Mouse (Mus musculus): Measurements from ENCODE around the gene Cd33.

Cd33 gene

GRCm38 (mm10) chr7:43515076-43515475 lies 29.2 kb downstream of the Cd33 start:
- DNase-seq (ENCODE audit: low spot score in 2 of 2), result no peak

GRCm38 (mm10) chr7:43512519-43512918 lies 31.7 kb downstream of the Cd33 start:
- DNase-seq (ENCODE audit: low spot score in 2 of 2), result no peak

- no peak for DNase-seq (ENCODE audit: low spot score in 2 of 2)
Observed at GRCm38 (mm10) chr7:43511707-43512478, 32.3 kb downstream of the Cd33 start.

GRCm38 (mm10) chr7:43495343-43496021 lies 48.7 kb downstream of the Cd33 start:
- DNase-seq (ENCODE audit: low spot score in 2 of 2), result peak in 1 of 2 experiments; percentile 74

GRCm38 (mm10) chr7:43490861-43491260 lies 53.4 kb downstream of the Cd33 start:
- no peak for DNase-seq (ENCODE audit: low spot score in 2 of 2)

GRCm38 (mm10) chr7:43490182-43490584 lies 54.0 kb downstream of the Cd33 start:
- peak in 1 of 2 experiments; percentile 71 for DNase-seq (ENCODE audit: low spot score in 2 of 2)

- DNase-seq (ENCODE audit: low spot score in 2 of 2), result no peak
Observed at GRCm38 (mm10) chr7:43489631-43490125, 54.5 kb downstream of the Cd33 start, which contains the start of gene Iglon5. Gene Iglon5, minus strand, starts transcription at chr7:43490075.

GRCm38 (mm10) chr7:43488646-43489045 lies 55.6 kb downstream of the Cd33 start:
- peak in 1 of 2 experiments; percentile 46 for DNase-seq (ENCODE audit: low spot score in 2 of 2)

- no peak for DNase-seq (ENCODE audit: low spot score in 2 of 2)
Observed at GRCm38 (mm10) chr7:43483236-43483635, 61.0 kb downstream of the Cd33 start.

GRCm38 (mm10) chr7:43482090-43482716 lies 62.0 kb downstream of the Cd33 start:
- no peak for DNase-seq (ENCODE audit: low spot score in 2 of 2)

GRCm38 (mm10) chr7:43481191-43481590 lies 63.0 kb downstream of the Cd33 start:
- DNase-seq (ENCODE audit: low spot score in 2 of 2), result peak; percentile 74 to 77

- no peak for DNase-seq (ENCODE audit: low spot score in 2 of 2)
Observed at GRCm38 (mm10) chr7:43476376-43476775, 67.9 kb downstream of the Cd33 start.

GRCm38 (mm10) chr7:43475706-43476105 lies 68.5 kb downstream of the Cd33 start:
- DNase-seq (ENCODE audit: low spot score in 2 of 2), result no peak
